Mouse (Mus musculus): Measurements from ENCODE around the gene Gm3500.

The Gm3500 gene

GRCm38 (mm10) chr14:5388949-5389348 is at the start of gene Gm3500:
Gm3500 (minus strand) TSS chr14:5389049.
- in situ Hi-C loops (cut with MboI, MseI) = loop anchor here (10.0 kb wide), 1 partner anchor 346 kb away; no protein-coding TSS in a partner anchor

GRCm38 (mm10) chr14:5334828-5335227 is 54.0 kb downstream of the Gm3500 start, which contains the start of gene Gm3542:
Gm3542 (minus strand) TSS chr14:5334928.
- in situ Hi-C loops (cut with MboI, MseI) = loop anchor here (25.0 kb wide), 1 partner anchor 902 kb away; no protein-coding TSS in a partner anchor

Measured in regulatory T cell (primary cell).